Mouse (Mus musculus) embryonic fibroblast, embryonic 13.5 days (primary cell): ENCODE results near the gene Sdsl. TPM values are rescaled to one million over a fixed set of nuclear protein-coding genes. Genes with fewer than 3 reads are reported as not detected.

Experiments
- H3K27ac ChIP-seq: 2 replicates; pipeline ENCODE4 v1.5.1; 2012; ENCODE audit warnings: low read length, control low read depth, inconsistent platforms; ENCODE audit not compliant: insufficient read depth
- H3K4me1 ChIP-seq: 2 replicates; pipeline ENCODE4 v1.6.1; 2011; ENCODE audit warnings: low read length; ENCODE audit not compliant: control insufficient read depth, insufficient read depth
- H3K4me3 ChIP-seq: 2 replicates; pipeline ENCODE4 v1.5.1; 2011; ENCODE audit warnings: mild to moderate bottlenecking, control low read depth, low read length; ENCODE audit not compliant: insufficient read depth
- CTCF ChIP-seq: IDR thresholded peaks from 2 replicates; pipeline ENCODE4 v1.5.1; 2011; ENCODE audit warnings: mild to moderate bottlenecking, control low read depth, low read length, moderate library complexity, borderline replicate concordance; ENCODE audit not compliant: insufficient read depth
- POLR2A ChIP-seq: IDR thresholded peaks from 2 replicates; pipeline ENCODE4 v1.6.1; 2011; ENCODE audit warnings: low read depth, mild to moderate bottlenecking, control low read depth, low read length, moderate library complexity
- polyA plus RNA-seq: library from polyadenylated mRNA; stranded (reverse); fragments of >200 nt; gene quantifications from 2 replicates; pipeline ENCODE4 v1.2.4, GENCODE M21; 2011; ENCODE audit warnings: low read depth; ENCODE audit not compliant: missing spikeins, insufficient read length

Sdsl gene
- polyA plus RNA-seq, 1 experiment = 1.8 TPM

- H3K4me1 ChIP-seq = no peaks in the 10 kb centered on the region
- no peak for TF ChIP-seq CTCF
- no peak for TF ChIP-seq POLR2A
- H3K27ac ChIP-seq = no peak overlapping the region
- no peak overlapping the region for H3K4me3 ChIP-seq
These were observed 41.5 kb downstream of the Sdsl start for GRCm38 (mm10) chr5:120431001-120431583.

GRCm38 (mm10) chr5:120429692-120430091, 42.9 kb downstream of the Sdsl start:
- TF ChIP-seq POLR2A = no peak
- no peak for TF ChIP-seq CTCF

GRCm38 (mm10) chr5:120428990-120429389, 43.6 kb downstream of the Sdsl start:
- H3K4me1 ChIP-seq = no peaks in the 10 kb centered on the region
- H3K27ac ChIP-seq = no peak overlapping the region
- H3K4me3 ChIP-seq = no peak overlapping the region
- TF ChIP-seq POLR2A (no peak), CTCF (no peak)

More at GRCm38 (mm10) chr5:120429692-120430091, 42.9 kb downstream of the Sdsl start:
- H3K4me1 ChIP-seq = no peaks in the 10 kb centered on the region
- H3K4me3 ChIP-seq = no peak overlapping the region
- no peak overlapping the region for H3K27ac ChIP-seq

GRCm38 (mm10) chr5:120428189-120428838, 44.3 kb downstream of the Sdsl start:
- no peak for TF ChIP-seq CTCF
- TF ChIP-seq POLR2A = no peak
- Histone ChIP-seq H3K4me1 (no peaks in the 10 kb centered on the region), H3K4me3 (no peak overlapping the region), H3K27ac (no peak overlapping the region)

- no peaks in the 10 kb centered on the region for H3K4me1 ChIP-seq
- TF ChIP-seq CTCF (no peak), POLR2A (no peak)
- H3K4me3 ChIP-seq = no peak overlapping the region
- no peak overlapping the region for H3K27ac ChIP-seq
These were observed 45.1 kb downstream of the Sdsl start for GRCm38 (mm10) chr5:120427451-120427938.

- H3K4me3 ChIP-seq = no peak overlapping the region
- TF ChIP-seq CTCF (no peak), POLR2A (no peak)
- no peaks in the 10 kb centered on the region for H3K4me1 ChIP-seq
- H3K27ac ChIP-seq = no peak overlapping the region
These were observed 46.0 kb downstream of the Sdsl start for GRCm38 (mm10) chr5:120426572-120426971.

- Histone ChIP-seq H3K4me3 (no peak overlapping the region), H3K4me1 (no peaks in the 10 kb centered on the region), H3K27ac (no peak overlapping the region)
- TF ChIP-seq POLR2A = no peak
- TF ChIP-seq CTCF = no peak
These were observed 46.9 kb downstream of the Sdsl start for GRCm38 (mm10) chr5:120425711-120426110.

GRCm38 (mm10) chr5:120424657-120425056, 48.0 kb downstream of the Sdsl start:
- TF ChIP-seq POLR2A (no peak), CTCF (no peak)
- no peak overlapping the region for H3K27ac ChIP-seq
- no peaks in the 10 kb centered on the region for H3K4me1 ChIP-seq

GRCm38 (mm10) chr5:120424039-120424438, 48.6 kb downstream of the Sdsl start:
- no peak overlapping the region for H3K4me3 ChIP-seq
- TF ChIP-seq CTCF (no peak), POLR2A (no peak)
- no peaks in the 10 kb centered on the region for H3K4me1 ChIP-seq
- no peak overlapping the region for H3K27ac ChIP-seq

More at GRCm38 (mm10) chr5:120424657-120425056, 48.0 kb downstream of the Sdsl start:
- no peak overlapping the region for H3K4me3 ChIP-seq

- TF ChIP-seq CTCF (no peak), POLR2A (no peak)
- Histone ChIP-seq H3K27ac (no peak overlapping the region), H3K4me1 (no peaks in the 10 kb centered on the region), H3K4me3 (no peak overlapping the region)
These were observed 52.5 kb downstream of the Sdsl start for GRCm38 (mm10) chr5:120420106-120420505.
